Mouse (Mus musculus): Measurements from ENCODE around the gene Babam2. TPM values are rescaled to one million over a fixed set of nuclear protein-coding genes. Genes with fewer than 3 reads are reported as not detected.

Gene Babam2
- polyA plus RNA-seq, 1 experiment from 2014 or later = 90.2 TPM

- no peak for ATAC-seq (replicated peaks; ENCODE audit: low FRiP score, low read depth)
- TF ChIP-seq CTCF (IDR thresholded peaks at IDR 0.05; ENCODE audit: low read depth) = no peak
- no peak for DNase-seq (ENCODE audit: low spot score)
- Histone ChIP-seq H3K4me2 (ENCODE audit: low read length) (no peak overlapping the region), H3K36me3 (ENCODE audit: insufficient read depth, low read length) (no peaks in the 10 kb centered on the region), H3K27ac (no peak overlapping the region), H3K4me3 (replicated peaks; ENCODE audit: low read depth, low read length) (no peak overlapping the region), H3K9ac (ENCODE audit: low read depth, low read length) (no peak overlapping the region), H3K27me3 (ENCODE audit: insufficient read depth, low read length) (no peaks in the 10 kb centered on the region), H3K9me3 (replicated peaks; ENCODE audit: low read length) (no peaks in the 10 kb centered on the region), H3K4me1 (replicated peaks; ENCODE audit: insufficient read depth, low read length) (no peaks in the 10 kb centered on the region)
- 71% methylated on average over 2 of the region's 2 CpGs for WGBS
These were observed 26.3 kb upstream of the Babam2 start for GRCm38 (mm10) chr5:31671137-31671536.

- peak; percentile 16 for DNase-seq (ENCODE audit: low spot score)
- no peak overlapping the region for H3K27ac ChIP-seq
- H3K9ac ChIP-seq (ENCODE audit: low read depth, low read length) = no peak overlapping the region
- no peak for TF ChIP-seq CTCF (IDR thresholded peaks at IDR 0.05; ENCODE audit: low read depth)
- H3K36me3 ChIP-seq (ENCODE audit: insufficient read depth, low read length) = no peaks in the 10 kb centered on the region
- 47% methylated on average over 2 of the region's 2 CpGs for WGBS
- no peaks in the 10 kb centered on the region for H3K9me3 ChIP-seq (replicated peaks; ENCODE audit: low read length)
- H3K4me2 ChIP-seq (ENCODE audit: low read length) = no peak overlapping the region
- no peak overlapping the region for H3K4me3 ChIP-seq (replicated peaks; ENCODE audit: low read depth, low read length)
- no peaks in the 10 kb centered on the region for H3K27me3 ChIP-seq (ENCODE audit: insufficient read depth, low read length)
- no peak for ATAC-seq (replicated peaks; ENCODE audit: low FRiP score, low read depth)
- H3K4me1 ChIP-seq (replicated peaks; ENCODE audit: insufficient read depth, low read length) = no peaks in the 10 kb centered on the region
These were observed 24.1 kb upstream of the Babam2 start for GRCm38 (mm10) chr5:31673431-31673830.

GRCm38 (mm10) chr5:31678000-31678399, 19.5 kb upstream of the Babam2 start:
- Histone ChIP-seq H3K36me3 (ENCODE audit: insufficient read depth, low read length) (no peaks in the 10 kb centered on the region), H3K9ac (ENCODE audit: low read depth, low read length) (no peak overlapping the region), H3K9me3 (replicated peaks; ENCODE audit: low read length) (no peaks in the 10 kb centered on the region), H3K4me2 (ENCODE audit: low read length) (no peak overlapping the region), H3K4me3 (replicated peaks; ENCODE audit: low read depth, low read length) (no peak overlapping the region), H3K27ac (no peak overlapping the region), H3K27me3 (ENCODE audit: insufficient read depth, low read length) (no peaks in the 10 kb centered on the region), H3K4me1 (replicated peaks; ENCODE audit: insufficient read depth, low read length) (no peaks in the 10 kb centered on the region)
- ATAC-seq (replicated peaks; ENCODE audit: low FRiP score, low read depth) (no peak), DNase-seq (ENCODE audit: low spot score) (no peak)
- WGBS = 32% methylated on average over 1 of the region's 1 CpGs
- no peak for TF ChIP-seq CTCF (IDR thresholded peaks at IDR 0.05; ENCODE audit: low read depth)

DNA sequence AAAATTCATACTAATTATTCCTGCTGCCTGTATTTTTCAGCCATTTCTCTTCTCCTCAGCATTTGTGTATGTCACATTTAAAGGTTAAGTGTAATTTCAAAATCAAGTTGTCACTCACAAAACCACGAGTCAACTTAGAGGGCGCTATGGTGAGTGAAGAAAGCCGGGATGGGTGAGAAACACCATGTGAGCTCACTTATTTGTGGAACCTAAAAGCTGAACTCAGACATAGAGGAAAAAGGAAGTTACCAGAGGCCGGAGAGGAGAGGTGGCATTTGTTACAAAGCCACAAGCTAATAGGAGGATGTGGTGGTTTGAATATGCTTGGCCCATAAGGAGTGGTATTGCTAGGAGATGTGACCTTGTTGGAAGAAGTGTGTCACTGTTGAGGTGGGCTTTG, 17.3 kb upstream of the Babam2 start:
- no peak overlapping the region for H3K4me2 ChIP-seq (ENCODE audit: low read length)
- DNase-seq (ENCODE audit: low spot score) = no peak
- no peaks in the 10 kb centered on the region for H3K4me1 ChIP-seq (replicated peaks; ENCODE audit: insufficient read depth, low read length)
- no peak overlapping the region for H3K4me3 ChIP-seq (replicated peaks; ENCODE audit: low read depth, low read length)
- H3K27ac ChIP-seq = no peak overlapping the region
- no peak for TF ChIP-seq CTCF (IDR thresholded peaks at IDR 0.05; ENCODE audit: low read depth)
- no peaks in the 10 kb centered on the region for H3K27me3 ChIP-seq (ENCODE audit: insufficient read depth, low read length)
- WGBS = 88% methylated on average over 4 of the region's 4 CpGs
- no peaks in the 10 kb centered on the region for H3K36me3 ChIP-seq (ENCODE audit: insufficient read depth, low read length)
- no peak overlapping the region for H3K9ac ChIP-seq (ENCODE audit: low read depth, low read length)
- H3K9me3 ChIP-seq (replicated peaks; ENCODE audit: low read length) = no peaks in the 10 kb centered on the region
- ATAC-seq (replicated peaks; ENCODE audit: low FRiP score, low read depth) = no peak

GRCm38 (mm10) chr5:31682305-31682704, 15.2 kb upstream of the Babam2 start:
- Histone ChIP-seq H3K36me3 (ENCODE audit: insufficient read depth, low read length) (no peaks in the 10 kb centered on the region), H3K4me1 (replicated peaks; ENCODE audit: insufficient read depth, low read length) (no peaks in the 10 kb centered on the region), H3K4me3 (replicated peaks; ENCODE audit: low read depth, low read length) (no peak overlapping the region), H3K4me2 (ENCODE audit: low read length) (no peak overlapping the region), H3K27me3 (ENCODE audit: insufficient read depth, low read length) (no peaks in the 10 kb centered on the region), H3K9ac (ENCODE audit: low read depth, low read length) (no peak overlapping the region), H3K27ac (no peak overlapping the region), H3K9me3 (replicated peaks; ENCODE audit: low read length) (no peaks in the 10 kb centered on the region)
- DNase-seq (ENCODE audit: low spot score) (no peak), ATAC-seq (replicated peaks; ENCODE audit: low FRiP score, low read depth) (no peak)
- WGBS = 97% methylated on average over 1 of the region's 1 CpGs
- TF ChIP-seq CTCF (IDR thresholded peaks at IDR 0.05; ENCODE audit: low read depth) = no peak

GRCm38 (mm10) chr5:31686040-31686439, 11.4 kb upstream of the Babam2 start:
- Histone ChIP-seq H3K36me3 (ENCODE audit: insufficient read depth, low read length) (no peaks in the 10 kb centered on the region), H3K4me1 (replicated peaks; ENCODE audit: insufficient read depth, low read length) (no peaks in the 10 kb centered on the region), H3K4me3 (replicated peaks; ENCODE audit: low read depth, low read length) (no peak overlapping the region), H3K27ac (no peak overlapping the region), H3K9me3 (replicated peaks; ENCODE audit: low read length) (no peaks in the 10 kb centered on the region), H3K4me2 (ENCODE audit: low read length) (no peak overlapping the region), H3K9ac (ENCODE audit: low read depth, low read length) (no peak overlapping the region), H3K27me3 (ENCODE audit: insufficient read depth, low read length) (no peaks in the 10 kb centered on the region)
- WGBS = 58% methylated on average over 2 of the region's 2 CpGs
- DNase-seq (ENCODE audit: low spot score) (no peak), ATAC-seq (replicated peaks; ENCODE audit: low FRiP score, low read depth) (no peak)
- no peak for TF ChIP-seq CTCF (IDR thresholded peaks at IDR 0.05; ENCODE audit: low read depth)

- ATAC-seq (replicated peaks; ENCODE audit: low FRiP score, low read depth) = no peak
- H3K4me1 ChIP-seq (replicated peaks; ENCODE audit: insufficient read depth, low read length) = no peaks in the 10 kb centered on the region
- no peak for DNase-seq (ENCODE audit: low spot score)
- no peak overlapping the region for H3K9ac ChIP-seq (ENCODE audit: low read depth, low read length)
- H3K27me3 ChIP-seq (ENCODE audit: insufficient read depth, low read length) = no peaks in the 10 kb centered on the region
- 89% methylated on average over 3 of the region's 3 CpGs for WGBS
- H3K4me3 ChIP-seq (replicated peaks; ENCODE audit: low read depth, low read length) = no peak overlapping the region
- H3K27ac ChIP-seq = no peak overlapping the region
- no peak for TF ChIP-seq CTCF (IDR thresholded peaks at IDR 0.05; ENCODE audit: low read depth)
- H3K36me3 ChIP-seq (ENCODE audit: insufficient read depth, low read length) = no peaks in the 10 kb centered on the region
- no peak overlapping the region for H3K4me2 ChIP-seq (ENCODE audit: low read length)
- H3K9me3 ChIP-seq (replicated peaks; ENCODE audit: low read length) = no peaks in the 10 kb centered on the region
These were observed 9.5 kb upstream of the Babam2 start for GRCm38 (mm10) chr5:31687972-31688371.
